Mouse (Mus musculus) T-cell, adult 2 months (primary cell): Measurements from ENCODE around the gene Ttll9.

ENCODE experiments used
- DNase-seq: peaks from one replicate; pipeline ENCODE4 v3.0.0; 2022; ENCODE audit warnings: low spot score

Gene Ttll9

DNA sequence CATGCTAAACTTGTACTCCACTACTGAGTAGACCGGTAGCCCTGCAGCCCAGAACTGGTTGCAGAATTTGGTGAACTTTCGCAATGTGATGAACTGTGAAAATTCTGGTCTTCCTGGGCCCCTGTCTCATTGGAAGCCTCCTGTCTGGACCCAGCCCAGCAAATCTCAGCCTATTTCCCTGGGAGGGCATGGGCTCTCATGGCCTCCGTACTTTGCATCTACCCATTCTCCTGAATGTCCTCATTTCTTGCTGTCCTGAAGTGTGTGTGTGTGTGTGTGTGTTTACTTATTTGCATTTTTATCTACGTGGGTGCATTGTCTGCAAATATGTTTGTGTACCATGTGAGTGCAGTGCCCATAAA is 87.7 kb downstream of the Ttll9 start:
- DNase-seq, result no peak

GRCm38 (mm10) chr2:153051095-153051494 is 88.8 kb downstream of the Ttll9 start:
- no peak for DNase-seq

DNA sequence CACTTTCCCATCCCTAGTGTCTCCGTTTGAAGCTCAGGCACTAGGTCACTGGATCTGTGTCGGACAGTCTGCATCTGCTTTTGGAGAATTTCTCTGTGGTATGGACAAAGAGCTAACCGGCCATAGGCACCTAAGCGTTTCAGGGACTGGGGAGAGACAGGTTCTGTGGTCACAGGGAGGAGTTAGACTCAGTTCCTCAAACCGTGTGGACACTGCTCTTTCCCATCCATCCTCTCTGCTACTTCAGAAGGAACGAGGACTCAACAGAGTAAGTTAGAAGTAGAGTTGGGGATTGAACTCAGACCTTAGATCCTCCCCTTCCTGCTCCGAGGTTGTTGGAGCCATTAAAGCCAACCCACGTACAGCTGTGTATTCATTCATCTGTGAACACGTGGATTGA is 89.3 kb downstream of the Ttll9 start:
- DNase-seq, result no peak

- no peak for DNase-seq
These were observed 90.5 kb downstream of the Ttll9 start for GRCm38 (mm10) chr2:153052700-153053351.

DNA sequence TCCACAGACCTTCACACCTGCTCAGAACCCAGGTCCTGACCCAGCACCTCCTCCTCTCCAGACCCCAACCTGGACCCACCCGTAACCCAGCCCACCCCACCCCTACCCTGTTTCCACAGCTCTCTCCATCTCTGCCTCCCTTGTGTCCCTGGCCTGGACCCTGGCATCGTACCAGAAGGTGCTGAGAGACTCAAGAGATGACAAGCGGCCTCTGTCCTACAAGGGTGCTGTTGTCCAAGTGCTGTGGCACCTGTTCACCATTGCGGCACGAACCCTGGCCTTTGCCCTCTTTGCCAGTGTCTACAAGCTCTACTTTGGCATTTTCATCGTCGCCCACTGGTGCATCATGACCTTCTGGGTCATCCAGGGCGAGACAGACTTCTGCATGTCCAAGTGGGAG is 91.6 kb downstream of the Ttll9 start:
- no peak for DNase-seq

DNA sequence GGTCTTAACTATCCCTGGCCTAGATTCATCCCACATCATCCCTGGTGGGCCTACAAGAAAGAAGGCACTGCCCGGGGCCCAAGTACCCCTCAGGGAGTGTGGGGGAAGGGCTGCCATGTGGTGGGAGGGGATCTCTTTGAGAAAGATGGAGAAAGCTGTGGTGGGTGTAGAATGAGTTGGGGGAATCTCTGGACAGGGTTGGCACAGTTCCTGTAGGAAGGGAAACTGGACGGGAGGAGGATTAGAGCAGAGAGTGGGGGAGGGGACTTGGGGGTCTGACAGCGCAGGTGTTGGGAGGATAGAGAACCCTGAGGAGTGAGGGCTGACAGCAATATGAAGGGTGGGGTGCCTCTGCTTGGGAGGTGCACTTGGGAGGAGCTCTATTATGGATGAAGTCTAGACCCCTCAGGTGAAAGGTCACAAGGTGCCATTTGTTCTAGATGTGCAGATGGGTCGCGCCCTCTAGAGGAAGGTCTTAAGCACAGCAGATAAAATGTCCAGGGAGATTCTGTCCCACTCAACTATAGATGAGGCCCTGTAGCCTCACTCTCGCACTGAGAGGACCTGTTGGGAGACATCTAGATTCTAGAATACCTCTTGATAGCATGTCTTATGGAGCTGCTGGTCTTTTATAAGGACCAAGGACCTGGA is 93.1 kb downstream of the Ttll9 start:
- DNase-seq, result no peak
